Mouse (Mus musculus) midbrain, embryonic 13.5 days (tissue): Measurements from ENCODE around the gene Iqsec3. TPM values are rescaled to one million over a fixed set of nuclear protein-coding genes. Genes with fewer than 3 reads are reported as not detected.

Experiments used
- ATAC-seq: fragments of 200-750 bp; cut with Nextera tagmentation; 2 replicates; pipeline ENCODE4 v1.8.0; 2017; ENCODE audit warnings: mild to moderate bottlenecking, moderate TSS enrichment, moderate library complexity
- H3K27ac ChIP-seq: fragments of 300-500 bp; sonication (generic); 2 replicates; pipeline ENCODE4 v1.5.1; 2015; ENCODE audit warnings: inconsistent platforms, mild to moderate bottlenecking, moderate library complexity
- H3K27me3 ChIP-seq: fragments of 300-500 bp; sonication (generic); 2 replicates; pipeline ENCODE4 v1.6.1; 2015; ENCODE audit warnings: mild to moderate bottlenecking, inconsistent platforms
- H3K36me3 ChIP-seq: fragments of 300-500 bp; sonication (generic); 2 replicates; pipeline ENCODE4 v1.6.1; 2015; ENCODE audit warnings: mild to moderate bottlenecking, inconsistent platforms
- H3K4me1 ChIP-seq: fragments of 300-500 bp; sonication (generic); replicated peaks from 2 replicates; pipeline ENCODE4 v1.6.1; 2015; ENCODE audit warnings: inconsistent platforms
- H3K4me2 ChIP-seq: fragments of 300-500 bp; sonication (generic); replicated peaks from 2 replicates; pipeline ENCODE4 v1.6.1; 2015; ENCODE audit warnings: moderate library complexity, mild to moderate bottlenecking, inconsistent platforms
- H3K4me3 ChIP-seq: fragments of 300-500 bp; sonication (generic); replicated peaks from 2 replicates; pipeline ENCODE4 v1.5.1; 2015; ENCODE audit warnings: mild to moderate bottlenecking, inconsistent platforms
- H3K9ac ChIP-seq: fragments of 300-500 bp; sonication (generic); replicated peaks from 2 replicates; pipeline ENCODE4 v1.6.1; 2015; ENCODE audit warnings: mild to moderate bottlenecking, inconsistent platforms
- H3K9me3 ChIP-seq: fragments of 300-500 bp; sonication (generic); 2 replicates; pipeline ENCODE4 v1.6.1; 2016; ENCODE audit warnings: mild to moderate bottlenecking, inconsistent platforms
- WGBS: fragments of 180-500 bp; shearing (Covaris S2); methylation state at CpG from one replicate; pipeline ENCODE4 v1.1.7; 2015; 5-methylcytosine and 5-hydroxymethylcytosine counted together
- polyA plus RNA-seq: library from polyadenylated mRNA; unstranded; fragments of >200 nt; fragmentation: Nextera tagmentation; extraction: Ambion mirVana; gene quantifications from 2 replicates; pipeline ENCODE4 v1.2.1, GENCODE M21; 2015

The Iqsec3 gene
- polyA plus RNA-seq, 1 experiment from 2014 or later = 7.0 TPM

- H3K27ac ChIP-seq = no peak overlapping the region
- H3K36me3 ChIP-seq = no peaks in the 10 kb centered on the region
- H3K9me3 ChIP-seq = no peaks in the 10 kb centered on the region
- ATAC-seq = no peak
- H3K4me2 ChIP-seq = no peak overlapping the region
- no peaks in the 10 kb centered on the region for H3K27me3 ChIP-seq
- 92% methylated on average over 3 of the region's 3 CpGs for WGBS
- peaks cover 33% of the 10 kb centered on the region for H3K4me1 ChIP-seq
- no peak overlapping the region for H3K4me3 ChIP-seq
- H3K9ac ChIP-seq = no peak overlapping the region
Measured at GRCm38 (mm10) chr6:121451703-121452102, 21.8 kb downstream of the Iqsec3 start.

DNA sequence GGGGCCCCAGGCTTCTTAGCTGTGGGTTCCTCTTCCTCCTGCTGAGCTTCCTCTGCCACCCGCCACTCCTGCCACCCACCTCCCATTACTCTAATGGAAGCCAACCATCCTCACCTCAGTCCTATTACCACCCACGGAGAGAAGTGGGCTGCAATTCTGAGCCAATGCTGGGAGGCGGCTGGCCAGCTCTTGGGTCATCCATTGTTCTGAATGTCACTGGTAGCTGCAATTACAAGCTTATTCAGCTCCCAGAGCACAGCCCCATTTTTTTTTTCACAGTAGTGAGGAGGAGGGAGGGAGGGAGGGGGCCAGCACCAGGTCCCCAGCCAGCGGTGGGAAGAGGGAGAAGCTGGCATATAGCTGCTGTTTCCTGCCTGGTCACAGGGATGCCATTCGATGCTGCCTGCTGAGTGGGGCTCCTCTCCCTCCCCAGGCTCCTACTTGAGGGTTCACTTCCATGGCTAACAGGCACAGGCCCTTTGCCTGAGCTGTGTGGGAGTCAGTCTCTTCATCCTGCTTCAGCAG lies 32.7 kb downstream of the Iqsec3 start:
- Histone ChIP-seq H3K9ac (no peak overlapping the region), H3K9me3 (no peaks in the 10 kb centered on the region), H3K27me3 (no peaks in the 10 kb centered on the region), H3K4me1 (peaks cover 6% of the 10 kb centered on the region; the same call in 1 of the 2 replicates), H3K27ac (no peak overlapping the region), H3K4me2 (no peak overlapping the region), H3K36me3 (peaks cover 5% of the 10 kb centered on the region; the same call in 1 of the 2 replicates), H3K4me3 (no peak overlapping the region)
- peak; percentile 37; the same call in 1 of the 2 replicates for ATAC-seq
- 17% methylated on average over 5 of the region's 5 CpGs for WGBS

GRCm38 (mm10) chr6:121424830-121425229 lies 48.6 kb downstream of the Iqsec3 start:
- peak; percentile 43; the same call in 1 of the 2 replicates for ATAC-seq
- H3K36me3 ChIP-seq = no peaks in the 10 kb centered on the region
- H3K4me1 ChIP-seq = peaks cover 11% of the 10 kb centered on the region
- H3K27ac ChIP-seq = no peak overlapping the region
- H3K4me3 ChIP-seq = no peak overlapping the region
- H3K4me2 ChIP-seq = no peak overlapping the region
- H3K9ac ChIP-seq = no peak overlapping the region
- 58% methylated on average over 6 of the region's 6 CpGs for WGBS
- no peaks in the 10 kb centered on the region for H3K9me3 ChIP-seq
- no peaks in the 10 kb centered on the region for H3K27me3 ChIP-seq

DNA sequence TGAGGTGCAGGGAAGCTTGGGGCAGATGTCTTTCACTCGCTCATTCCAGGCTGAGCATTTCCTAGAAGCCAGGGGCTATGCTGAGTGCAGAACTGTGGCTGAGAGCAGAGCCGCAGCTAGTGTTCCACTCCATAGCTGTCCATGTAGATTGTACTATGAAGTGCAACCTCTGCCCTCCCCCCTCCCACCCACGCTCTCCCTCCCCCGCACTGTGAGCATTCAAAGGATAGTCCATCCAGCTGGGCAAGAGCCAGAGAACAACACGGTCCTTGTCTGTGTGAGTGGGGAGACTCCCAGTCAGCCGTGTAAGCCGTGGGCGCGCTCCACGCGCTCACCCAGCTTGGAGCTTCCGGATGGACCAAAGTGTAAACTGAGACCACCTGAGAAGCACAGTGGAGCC lies 49.1 kb downstream of the Iqsec3 start:
- H3K4me3 ChIP-seq = no peak overlapping the region
- H3K36me3 ChIP-seq = no peaks in the 10 kb centered on the region
- no peaks in the 10 kb centered on the region for H3K9me3 ChIP-seq
- peak; percentile 49; the same call in 1 of the 2 replicates for ATAC-seq
- H3K4me2 ChIP-seq = no peak overlapping the region
- no peak overlapping the region for H3K27ac ChIP-seq
- H3K27me3 ChIP-seq = no peaks in the 10 kb centered on the region
- H3K9ac ChIP-seq = no peak overlapping the region
- WGBS = 50% methylated on average over 12 of the region's 12 CpGs
- peaks cover 11% of the 10 kb centered on the region for H3K4me1 ChIP-seq

DNA sequence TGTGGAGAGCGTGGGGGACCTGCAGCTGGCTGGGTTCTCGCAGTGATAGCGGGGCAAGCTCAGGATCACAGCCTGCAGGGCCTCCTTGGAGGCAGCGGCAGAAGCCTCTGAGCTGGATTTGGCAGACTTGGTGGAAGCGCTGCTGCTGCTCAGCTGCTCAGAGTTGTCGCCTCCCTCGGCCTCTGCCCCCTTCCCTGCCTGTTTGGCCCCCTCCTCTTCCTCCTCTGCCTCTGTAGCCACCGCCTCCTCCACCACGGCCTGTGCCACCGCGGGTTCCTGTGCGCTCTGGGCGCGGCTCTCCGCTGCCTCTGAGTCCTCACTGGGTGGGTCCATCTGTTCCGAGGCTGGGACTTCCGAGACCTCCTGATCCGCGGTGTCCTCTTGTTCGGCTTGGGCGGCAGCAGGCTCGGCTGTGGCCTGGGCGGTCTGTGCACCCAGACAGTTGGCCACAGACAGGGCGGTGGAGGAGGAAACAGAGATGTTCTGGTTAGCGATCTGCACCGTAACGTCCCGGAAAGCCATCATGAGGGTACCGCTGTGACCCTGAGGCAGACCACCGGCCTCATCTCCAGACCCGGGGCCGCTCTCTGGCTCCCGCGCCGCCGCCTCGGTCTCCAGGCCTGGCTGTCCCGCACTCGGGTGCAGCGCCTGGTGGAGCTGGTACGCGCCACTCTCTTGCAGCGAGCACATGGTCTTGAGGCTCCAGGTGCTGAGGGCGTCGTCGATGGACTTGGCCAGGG lies 60.8 kb downstream of the Iqsec3 start:
- peak overlapping the region; percentile 21 for H3K4me3 ChIP-seq
- no peak overlapping the region for H3K9ac ChIP-seq
- 1% methylated on average over 45 of the region's 46 CpGs for WGBS
- no peaks in the 10 kb centered on the region for H3K9me3 ChIP-seq
- H3K4me1 ChIP-seq = peaks cover 15% of the 10 kb centered on the region
- peak overlapping the region; percentile 47 for H3K4me2 ChIP-seq
- no peaks in the 10 kb centered on the region for H3K36me3 ChIP-seq
- peaks cover 48% of the 10 kb centered on the region for H3K27me3 ChIP-seq
- 0 out of 2 replicates have a peak, but pooled peaks have one; percentile 31 for ATAC-seq
- no peak overlapping the region for H3K27ac ChIP-seq

DNA sequence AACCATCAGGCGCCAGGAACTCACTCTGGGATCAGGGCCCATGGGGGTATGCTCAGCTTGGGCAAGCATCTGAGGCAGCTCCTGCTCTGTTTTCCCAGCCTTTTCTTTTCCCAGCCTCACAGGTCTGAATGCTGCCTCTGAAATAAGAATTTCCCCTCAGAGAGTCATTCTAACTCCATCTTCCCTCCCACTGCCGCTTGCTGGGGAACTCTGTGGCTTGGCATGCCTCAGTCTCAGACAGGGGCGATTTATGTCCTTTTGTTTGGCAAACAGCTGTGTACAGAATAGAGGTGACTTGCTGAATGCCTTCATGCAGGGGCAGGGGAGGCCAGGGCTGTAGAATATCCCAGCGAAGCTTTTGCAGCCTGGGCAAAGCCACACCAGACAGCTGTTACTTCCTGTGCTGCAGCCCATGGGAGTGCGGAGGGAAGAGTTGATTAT lies 65.9 kb downstream of the Iqsec3 start:
- Histone ChIP-seq H3K27ac (no peak overlapping the region), H3K4me3 (no peak overlapping the region), H3K4me2 (no peak overlapping the region), H3K36me3 (no peaks in the 10 kb centered on the region), H3K27me3 (peaks cover 20% of the 10 kb centered on the region), H3K4me1 (peaks cover 22% of the 10 kb centered on the region), H3K9me3 (no peaks in the 10 kb centered on the region), H3K9ac (no peak overlapping the region; the same call in 1 of the 2 replicates)
- 30% methylated on average over 5 of the region's 5 CpGs for WGBS
- no peak for ATAC-seq

GRCm38 (mm10) chr6:121405311-121405710 lies 68.2 kb downstream of the Iqsec3 start:
- Histone ChIP-seq H3K9ac (no peak overlapping the region), H3K4me1 (peaks cover 20% of the 10 kb centered on the region), H3K27me3 (0 out of 2 replicates have a peak, but pooled peaks cover 5% of the 10 kb centered on the region), H3K4me2 (no peak overlapping the region), H3K4me3 (no peak overlapping the region), H3K36me3 (no peaks in the 10 kb centered on the region), H3K27ac (no peak overlapping the region), H3K9me3 (no peaks in the 10 kb centered on the region)
- ATAC-seq = no peak
- 91% methylated on average over 8 of the region's 8 CpGs for WGBS

GRCm38 (mm10) chr6:121402661-121403244 lies 70.7 kb downstream of the Iqsec3 start:
- 57% methylated on average over 8 of the region's 8 CpGs for WGBS
- Histone ChIP-seq H3K4me1 (peaks cover 18% of the 10 kb centered on the region), H3K9ac (peak overlapping the region; percentile 12; the same call in 1 of the 2 replicates), H3K9me3 (no peaks in the 10 kb centered on the region), H3K27ac (peak overlapping the region; percentile 72), H3K4me3 (no peak overlapping the region), H3K4me2 (no peak overlapping the region), H3K27me3 (no peaks in the 10 kb centered on the region), H3K36me3 (no peaks in the 10 kb centered on the region)
- ATAC-seq = peak; percentile 54

DNA sequence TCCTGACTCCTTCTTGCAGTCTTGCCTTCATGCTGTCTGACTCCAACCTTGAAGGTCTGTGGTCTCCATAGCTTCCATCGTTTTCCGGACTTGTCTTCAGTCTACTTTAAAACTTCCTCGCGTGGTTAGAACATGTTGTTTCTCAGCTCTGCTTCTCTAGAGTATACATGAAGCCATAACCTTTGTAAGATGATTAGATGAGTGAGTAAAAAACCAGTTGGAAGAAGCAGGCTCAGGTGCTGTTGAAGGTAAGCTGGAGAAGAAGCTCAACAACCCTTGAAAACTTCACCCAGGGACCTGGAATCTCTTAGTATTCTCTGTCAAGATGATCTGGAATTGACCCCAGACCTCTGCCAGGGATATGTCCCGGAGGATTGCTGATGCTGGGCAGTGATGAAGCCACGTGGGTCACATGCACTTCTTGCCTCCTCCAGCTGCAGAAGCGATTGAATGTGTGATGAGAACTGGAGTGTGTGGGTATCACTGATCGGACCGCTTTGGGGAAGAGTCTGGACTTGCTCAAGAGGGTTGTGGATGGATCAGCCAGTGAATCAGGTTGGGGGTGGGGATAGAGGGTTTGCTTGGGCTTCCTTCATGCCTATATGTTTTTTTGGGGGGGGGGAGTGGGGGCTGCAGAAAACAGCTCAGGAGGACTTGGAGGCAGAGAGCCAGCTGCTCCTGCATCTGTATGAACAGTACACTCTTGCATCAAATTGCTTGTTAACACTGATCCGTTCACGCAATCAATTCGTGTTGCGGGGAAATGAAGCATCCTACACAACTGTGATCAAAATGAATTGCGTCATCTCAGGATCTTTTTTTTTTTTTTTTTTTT lies 71.4 kb downstream of the Iqsec3 start:
- no peaks in the 10 kb centered on the region for H3K27me3 ChIP-seq
- no peak overlapping the region for H3K4me2 ChIP-seq
- ATAC-seq = peak; percentile 74
- no peaks in the 10 kb centered on the region for H3K36me3 ChIP-seq
- H3K27ac ChIP-seq = peak overlapping the region; percentile 72
- peaks cover 14% of the 10 kb centered on the region; the same call in 1 of the 2 replicates for H3K4me1 ChIP-seq
- H3K9ac ChIP-seq = no peak overlapping the region
- H3K9me3 ChIP-seq = no peaks in the 10 kb centered on the region
- no peak overlapping the region for H3K4me3 ChIP-seq
- WGBS = 79% methylated on average over 14 of the region's 14 CpGs

- Histone ChIP-seq H3K4me3 (no peak overlapping the region), H3K27me3 (no peaks in the 10 kb centered on the region), H3K9ac (no peak overlapping the region), H3K27ac (no peak overlapping the region), H3K4me1 (peaks cover 14% of the 10 kb centered on the region; the same call in 1 of the 2 replicates), H3K36me3 (no peaks in the 10 kb centered on the region), H3K9me3 (no peaks in the 10 kb centered on the region), H3K4me2 (no peak overlapping the region)
- 93% methylated on average over 6 of the region's 6 CpGs for WGBS
- ATAC-seq = no peak
Measured at GRCm38 (mm10) chr6:121401140-121401539, 72.3 kb downstream of the Iqsec3 start.

- Histone ChIP-seq H3K4me2 (no peak overlapping the region), H3K36me3 (no peaks in the 10 kb centered on the region), H3K4me1 (no peaks in the 10 kb centered on the region), H3K27me3 (no peaks in the 10 kb centered on the region; the same call in 1 of the 2 replicates), H3K4me3 (no peak overlapping the region), H3K27ac (no peak overlapping the region), H3K9me3 (no peaks in the 10 kb centered on the region), H3K9ac (no peak overlapping the region)
- 87% methylated on average over 4 of the region's 4 CpGs for whole genome bisulfite sequencing
- no peak for ATAC-seq
Measured at GRCm38 (mm10) chr6:121392610-121393252, 80.7 kb downstream of the Iqsec3 start.
